8 mouse cellular contexts compared by ENCODE assay signal in genomic region chr11:19963717-19964141, GRCm38 (mm10). TPM values are rescaled to one million over a fixed set of nuclear protein-coding genes. Genes with fewer than 3 reads are reported as not detected.
DNase-seq lines count a peak whose midpoint lies in the region; ATAC-seq and TF ChIP-seq lines count a peak whose summit lies in the region.

No protein-coding gene starts in this region.

- no peak for ATAC-seq in midbrain, postnatal 0 days (ENCODE audit: low FRiP score)
- ATAC-seq in stomach, embryonic 14.5 days (ENCODE audit: insufficient number of reproducible peaks, insufficient read depth, low FRiP score, low read depth) = no peak

- no peaks in the 10 kb centered on the region for H3K27me3 ChIP-seq in midbrain, embryonic 10.5 days (ENCODE audit: low read depth, poor library complexity, severe bottlenecking)
- H3K27me3 ChIP-seq in midbrain, postnatal 0 days (ENCODE audit: insufficient read depth, low read length) = no peaks in the 10 kb centered on the region
- no peaks in the 10 kb centered on the region for H3K27me3 ChIP-seq in heart, embryonic 10.5 days (ENCODE audit: insufficient read depth, poor library complexity, severe bottlenecking)
- no peaks in the 10 kb centered on the region for H3K27me3 ChIP-seq in stomach, embryonic 14.5 days (ENCODE audit: control insufficient read depth, insufficient read depth, low read length)

- H3K9me3 ChIP-seq in midbrain, embryonic 10.5 days (replicated peaks) = no peaks in the 10 kb centered on the region
- H3K9me3 ChIP-seq in midbrain, postnatal 0 days (ENCODE audit: low read length) = no peaks in the 10 kb centered on the region
- H3K9me3 ChIP-seq in heart, embryonic 10.5 days = no peaks in the 10 kb centered on the region
- no peaks in the 10 kb centered on the region for H3K9me3 ChIP-seq in stomach, embryonic 14.5 days (ENCODE audit: control insufficient read depth, low read depth, low read length)

- no peak overlapping the region for H3K9ac ChIP-seq in midbrain, postnatal 0 days (replicated peaks; ENCODE audit: low read length, poor library complexity, severe bottlenecking)
- H3K9ac ChIP-seq in stomach, embryonic 14.5 days (replicated peaks; ENCODE audit: low read depth, low read length) = no peak overlapping the region

- WGBS in midbrain, embryonic 10.5 days = 83% methylated on average over 12 of the region's 12 CpGs
- WGBS in midbrain, postnatal 0 days = 69% methylated on average over 12 of the region's 12 CpGs
- WGBS in heart, embryonic 10.5 days = 38% methylated on average over 12 of the region's 12 CpGs
- 14% methylated on average over 12 of the region's 12 CpGs for WGBS in stomach, embryonic 14.5 days

- peaks cover 21% of the 10 kb centered on the region for H3K4me1 ChIP-seq in midbrain, embryonic 10.5 days
- no peaks in the 10 kb centered on the region for H3K4me1 ChIP-seq in midbrain, postnatal 0 days (ENCODE audit: insufficient read depth, low read length)
- H3K4me1 ChIP-seq in heart, embryonic 10.5 days = peaks cover 75% of the 10 kb centered on the region
- H3K4me1 ChIP-seq in stomach, embryonic 14.5 days (ENCODE audit: control insufficient read depth, insufficient read depth, low read length) = peaks cover 51% of the 10 kb centered on the region

- no peak overlapping the region for H3K4me2 ChIP-seq in midbrain, postnatal 0 days (ENCODE audit: low read depth, low read length, poor library complexity, severe bottlenecking)
- H3K4me2 ChIP-seq in stomach, embryonic 14.5 days (replicated peaks; ENCODE audit: low read depth, low read length) = no peak overlapping the region

- H3K27ac ChIP-seq in midbrain, embryonic 10.5 days (replicated peaks) = 0 out of 2 replicates have a peak overlapping the region, but pooled peaks have one; percentile 9
- no peak overlapping the region for H3K27ac ChIP-seq in midbrain, postnatal 0 days (ENCODE audit: low read depth, low read length)
- H3K27ac ChIP-seq in heart, embryonic 10.5 days = peak overlapping the region; percentile 60
- peak overlapping the region; percentile 75; the same call in 1 of the 2 replicates for H3K27ac ChIP-seq in stomach, embryonic 14.5 days (ENCODE audit: low read length)

- peaks cover 15% of the 10 kb centered on the region for H3K36me3 ChIP-seq in midbrain, embryonic 10.5 days
- no peaks in the 10 kb centered on the region for H3K36me3 ChIP-seq in midbrain, postnatal 0 days (ENCODE audit: insufficient read depth, low read length)
- H3K36me3 ChIP-seq in heart, embryonic 10.5 days = no peaks in the 10 kb centered on the region
- H3K36me3 ChIP-seq in stomach, embryonic 14.5 days (ENCODE audit: control insufficient read depth, insufficient read depth, low read length) = no peaks in the 10 kb centered on the region

- TF ChIP-seq CTCF in midbrain, postnatal 0 days (IDR thresholded peaks at IDR 0.05) = no peak

- no peak overlapping the region for H3K4me3 ChIP-seq in midbrain, embryonic 10.5 days
- H3K4me3 ChIP-seq in midbrain, postnatal 0 days (ENCODE audit: low read depth, low read length) = no peak overlapping the region
- no peak overlapping the region for H3K4me3 ChIP-seq in heart, embryonic 10.5 days
- no peak overlapping the region for H3K4me3 ChIP-seq in stomach, embryonic 14.5 days (ENCODE audit: low read depth, low read length)

- no peak for DNase-seq in midbrain, embryonic 10.5 days (ENCODE audit: low spot score)
- DNase-seq in midbrain, postnatal 0 days (ENCODE audit: low spot score) = no peak
- DNase-seq in heart, embryonic 10.5 days (ENCODE audit: low spot score) = no peak
- peak; percentile 66 to 82 for DNase-seq in kidney, postnatal 25 days
- DNase-seq in spleen, postnatal 36 days (ENCODE audit: low spot score in 2 of 2) = no peak
- DNase-seq in right cerebral cortex, postnatal 4 days = no peak
- no peak for DNase-seq in Muller cell, postnatal 12 days (ENCODE audit: inconsistent ontology term)

RNA-seq across cellular contexts. Expression of gene Spred2, which starts 39.6 kb away (rescaled TPM):
- 5.9 and 6.8 TPM in 2 replicates for polyA plus RNA-seq in midbrain, embryonic 10.5 days (2016; fragmentation: Nextera tagmentation; extraction: Ambion mirVana)
- total RNA-seq in midbrain, postnatal 0 days (2014; rRNA removed) = 12.9 and 17.0 TPM in 2 replicates
- 5.7 and 6.2 TPM in 2 replicates for polyA plus RNA-seq in midbrain, postnatal 0 days (2015; fragmentation: Nextera tagmentation; extraction: Ambion mirVana)
- 4.4 and 6.7 TPM in 2 replicates for polyA plus RNA-seq in heart, embryonic 10.5 days (2016; fragmentation: Nextera tagmentation; extraction: Ambion mirVana)
- polyA plus RNA-seq in stomach, embryonic 14.5 days (2014; fragmentation: Nextera tagmentation; extraction: Ambion mirVana) = 7.9 and 9.6 TPM in 2 replicates

Comparison
In these comparisons a context has a peak if more than half of its experiments do, and no peak if none do; other contexts are left out.
1. DNase-seq: peak in kidney, postnatal 25 days (2 of 2); none in midbrain, embryonic 10.5 days (single experiment), midbrain, postnatal 0 days (single experiment), heart, embryonic 10.5 days (single experiment), spleen, postnatal 36 days (0 of 2), right cerebral cortex, postnatal 4 days (single experiment) and Muller cell, postnatal 12 days (single experiment).